Mouse (Mus musculus) liver, embryonic 14.5 days (tissue): Measurements from ENCODE around the gene Aifm3. TPM values are rescaled to one million over a fixed set of nuclear protein-coding genes. Genes with fewer than 3 reads are reported as not detected.

Experiments
- ATAC-seq: fragments of 200-750 bp; cut with Nextera tagmentation; 2 replicates; pipeline ENCODE4 v1.8.0; 2017; ENCODE audit warnings: moderate number of reproducible peaks, mild to moderate bottlenecking, moderate library complexity; ENCODE audit not compliant: insufficient read depth
- DNase-seq, 3 experiments: peaks; one replicate each; pipeline ENCODE4 v3.0.0-alpha.2; 2012 to 2013; ENCODE audit warnings: low read depth in 3 of 3, low spot score in 3 of 3
- H3K27ac ChIP-seq: fragments of 300-500 bp; sonication (generic); 2 replicates; pipeline ENCODE4 v1.5.1; 2014; ENCODE audit warnings: moderate library complexity, mild to moderate bottlenecking, control low read depth, inconsistent platforms
- H3K27me3 ChIP-seq: fragments of 300-500 bp; sonication (generic); 2 replicates; pipeline ENCODE4 v1.6.1; 2014; ENCODE audit warnings: mild to moderate bottlenecking, low read length, moderate library complexity; ENCODE audit not compliant: control insufficient read depth, insufficient read depth
- H3K36me3 ChIP-seq: fragments of 300-500 bp; sonication (generic); replicated peaks from 2 replicates; pipeline ENCODE4 v1.6.1; 2014; ENCODE audit warnings: low read depth; ENCODE audit not compliant: control insufficient read depth, insufficient read depth
- H3K4me1 ChIP-seq, 2 experiments: fragments of 200-500 bp in 1 of 2; fragments of 300-500 bp in 1 of 2; sonication (generic) in 1 of 2; replicated peaks; 2 replicates each; pipeline ENCODE4 v1.6.1; 2012 to 2014; ENCODE audit warnings: antibody characterized with exemption in 1 of 2, inconsistent platforms in 1 of 2, low read length in 1 of 2; ENCODE audit not compliant: control insufficient read depth in 2 of 2, insufficient read depth in 2 of 2
- H3K4me2 ChIP-seq: fragments of 300-500 bp; sonication (generic); 2 replicates; pipeline ENCODE4 v1.6.1; 2014; ENCODE audit warnings: low read depth, mild to moderate bottlenecking, control low read depth, moderate library complexity
- H3K4me3 ChIP-seq, 2 experiments: fragments of 200-500 bp in 1 of 2; fragments of 300-500 bp in 1 of 2; sonication (generic) in 1 of 2; 2 replicates each; pipeline ENCODE4 v1.5.1; 2012 to 2014; ENCODE audit warnings: low read depth in 2 of 2, low read length in 2 of 2, mild to moderate bottlenecking in 2 of 2, control low read depth in 1 of 2, inconsistent platforms in 1 of 2, moderate library complexity in 1 of 2; ENCODE audit not compliant: insufficient read depth in 1 of 2
- H3K9ac ChIP-seq: fragments of 300-500 bp; sonication (generic); replicated peaks from 2 replicates; pipeline ENCODE4 v1.6.1; 2014; ENCODE audit warnings: mild to moderate bottlenecking, control low read depth, moderate library complexity
- H3K9me3 ChIP-seq: fragments of 300-500 bp; sonication (generic); 2 replicates; pipeline ENCODE4 v1.6.1; 2016; ENCODE audit warnings: low read length, mixed read lengths; ENCODE audit not compliant: control insufficient read depth
- CTCF ChIP-seq: IDR thresholded peaks from 2 replicates; pipeline ENCODE4 v1.5.1; 2016; ENCODE audit warnings: antibody characterized with exemption, low read depth, control low read depth
- EP300 ChIP-seq: IDR thresholded peaks from 2 replicates; pipeline ENCODE4 v1.6.1; 2016; ENCODE audit warnings: antibody characterized with exemption, low read depth
- WGBS: fragments of 180-500 bp; shearing (Covaris S2); extraction: QIAGEN DNeasy Blood & Tissue Kit; methylation state at CpG from one replicate; pipeline ENCODE4 v1.1.7; 2014; ENCODE audit not compliant: insufficient replicate concordance; 5-methylcytosine and 5-hydroxymethylcytosine counted together
- polyA plus RNA-seq, 2 experiments: library from polyadenylated mRNA; depleted of rRNA in 1 of 2; stranded (reverse) in 1 of 2; unstranded in 1 of 2; fragments of >200 nt; fragmentation: Nextera tagmentation in 1 of 2; extraction: Ambion mirVana in 1 of 2; gene quantifications; 2 replicates each; pipeline versions ENCODE4 v1.2.1 to v1.2.3; 2012 to 2014

Aifm3 gene
- 0.67 and 1.3 TPM in 2 replicates for polyA plus RNA-seq (2012; rRNA removed)
- 0.53 and 0.99 TPM in 2 replicates for polyA plus RNA-seq (2014; fragmentation: Nextera tagmentation; extraction: Ambion mirVana)

GRCm38 (mm10) chr16:17489469-17490111 lies at the start of gene Aifm3:
Gene Aifm3, plus strand, starts transcription at chr16:17489611.
- DNase-seq (no peak), ATAC-seq (peak; percentile 71)
- Histone ChIP-seq H3K4me3 (peak within 1 kb of the TSS; percentile 42 to 58), H3K9ac (peak within 1 kb of the TSS; percentile 45), H3K4me2 (peak within 1 kb of the TSS; percentile 84), H3K9me3 (no peaks in the 10 kb centered on the region), H3K36me3 (peaks cover 12% of the 10 kb centered on the region), H3K27me3 (peaks cover 7% of the 10 kb centered on the region; the same call in 1 of the 2 replicates), H3K27ac (no peak within 1 kb of the TSS), H3K4me1 (0 out of 4 replicates have a peak, but pooled peaks cover 0 to 2% of the 10 kb centered on the region in 2 experiments)
- TF ChIP-seq CTCF = no peak; the same call in 1 of the 2 replicates
- no peak for TF ChIP-seq EP300
- 4% methylated on average over 43 of the region's 47 CpGs for WGBS

- H3K27me3 ChIP-seq = no peaks in the 10 kb centered on the region
- ATAC-seq (peak; percentile 92), DNase-seq (peak; percentile 94 to 95 (median 94))
- peak within 1 kb of the TSS; percentile 83 for H3K4me2 ChIP-seq
- H3K36me3 ChIP-seq = peaks cover 8% of the 10 kb centered on the region
- H3K4me3 ChIP-seq = peak within 1 kb of the TSS; percentile 94 to 97
- under 1% methylated on average over 60 of the region's 63 CpGs for WGBS
- no peaks in the 10 kb centered on the region for H3K9me3 ChIP-seq
- H3K27ac ChIP-seq = peak within 1 kb of the TSS; percentile 73
- no peak for TF ChIP-seq EP300
- H3K4me1 ChIP-seq = peaks cover 13 to 15% of the 10 kb centered on the region in 2 experiments
- peak within 1 kb of the TSS; percentile 93 for H3K9ac ChIP-seq
These were observed 37.7 kb upstream of the Aifm3 start, which contains the start of gene Crkl for GRCm38 (mm10) chr16:17451541-17452372. Gene Crkl, plus strand, starts transcription at chr16:17451987.

GRCm38 (mm10) chr16:17452373-17452715 lies 37.1 kb upstream of the Aifm3 start:
- ATAC-seq (peak; percentile 56), DNase-seq (peak; percentile 7 to 35 (median 33))
- H3K27ac ChIP-seq = peak overlapping the region; percentile 73
- peaks cover 13 to 15% of the 10 kb centered on the region in 2 experiments for H3K4me1 ChIP-seq
- H3K9ac ChIP-seq = peak overlapping the region; percentile 93
- peak overlapping the region; percentile 83 for H3K4me2 ChIP-seq
- H3K36me3 ChIP-seq = peaks cover 8% of the 10 kb centered on the region
- H3K4me3 ChIP-seq = peak overlapping the region; percentile 94 to 97
- no peaks in the 10 kb centered on the region for H3K9me3 ChIP-seq
- H3K27me3 ChIP-seq = no peaks in the 10 kb centered on the region
- under 1% methylated on average over 24 of the region's 24 CpGs for WGBS
- TF ChIP-seq EP300 (no peak), CTCF (peak; percentile 34)

GRCm38 (mm10) chr16:17456901-17457300 lies 32.5 kb upstream of the Aifm3 start:
- H3K36me3 ChIP-seq = peaks cover 12% of the 10 kb centered on the region
- H3K27ac ChIP-seq = no peak overlapping the region
- H3K4me1 ChIP-seq = peaks cover 24 to 26% of the 10 kb centered on the region in 2 experiments
- H3K9ac ChIP-seq = no peak overlapping the region
- H3K4me3 ChIP-seq = no peak overlapping the region
- 91% methylated on average over 1 of the region's 1 CpGs for WGBS
- ATAC-seq (no peak), DNase-seq (no peak)
- H3K27me3 ChIP-seq = no peaks in the 10 kb centered on the region
- no peak overlapping the region for H3K4me2 ChIP-seq
- H3K9me3 ChIP-seq = no peaks in the 10 kb centered on the region
- TF ChIP-seq EP300 (no peak), CTCF (no peak)

- 0 out of 2 replicates have a peak, but pooled peaks have one; percentile 43 for ATAC-seq
- H3K4me2 ChIP-seq = no peak overlapping the region
- no peaks in the 10 kb centered on the region for H3K9me3 ChIP-seq
- no peaks in the 10 kb centered on the region for H3K27me3 ChIP-seq
- H3K36me3 ChIP-seq = peaks cover 7% of the 10 kb centered on the region
- no peak overlapping the region for H3K9ac ChIP-seq
- no peak overlapping the region for H3K4me3 ChIP-seq
- peaks cover 22 to 24% of the 10 kb centered on the region in 2 experiments for H3K4me1 ChIP-seq
- H3K27ac ChIP-seq = no peak overlapping the region
- peak in 1 of 3 experiments; percentile 35 for DNase-seq
- 61% methylated on average over 4 of the region's 4 CpGs for WGBS
- no peak for TF ChIP-seq EP300
- peak; percentile 71 for TF ChIP-seq CTCF
These were observed 29.2 kb upstream of the Aifm3 start for GRCm38 (mm10) chr16:17460254-17460653.
